Comparison of ENCODE assay signal across 11 mouse cellular contexts in the genomic region with DNA sequence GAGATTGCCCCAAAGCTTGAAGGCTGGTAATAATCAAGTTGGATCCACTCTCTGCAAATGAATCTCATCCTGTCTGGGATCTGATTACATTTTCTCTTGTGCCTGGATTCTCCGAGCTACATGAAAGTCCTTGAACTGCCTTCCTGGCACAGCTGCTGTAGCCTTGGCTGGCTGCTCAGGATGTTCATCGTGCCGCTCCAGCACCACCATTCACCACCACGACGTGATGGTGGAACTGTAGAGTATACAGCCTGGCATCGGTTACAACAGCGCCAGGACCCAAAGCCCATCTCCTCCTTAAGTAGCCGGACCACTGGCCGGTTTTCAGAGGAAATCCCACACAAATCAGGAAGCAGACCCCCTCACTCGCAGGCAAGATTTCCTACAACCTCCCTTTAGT. TPM values are rescaled to one million over a fixed set of nuclear protein-coding genes. Genes with fewer than 3 reads are reported as not detected.
DNase-seq lines count a peak whose midpoint lies in the region; ATAC-seq and TF ChIP-seq lines count a peak whose summit lies in the region.
"Had no signal": no experiment of that assay in that cellular context is flagged by ENCODE, and none has a peak within 500 bp of the region (broad histone marks: within the 10 kb centered on the region; RNA-seq: fewer than 3 reads in every experiment).

No protein-coding gene starts in this region.

- H3K27me3 ChIP-seq in kidney, postnatal 0 days (ENCODE audit: insufficient read depth, low read length), result peaks cover 13% of the 10 kb centered on the region; the same call in 1 of the 2 replicates

- DNase-seq in cerebellum, postnatal 10 days, result peak; percentile 60 to 63
- no peak for DNase-seq in cerebellum, adult 11 months
- DNase-seq in kidney, postnatal 0 days (ENCODE audit: low spot score), result no peak
- no peak for DNase-seq in kidney, adult 18-20 months
- DNase-seq in adrenal gland, postnatal 36 days, result peak; percentile 55 to 71
- peak; percentile 42 for DNase-seq in lung, postnatal 14 days
- DNase-seq in neural tube, embryonic 10.5 days (ENCODE audit: extremely low spot score, low spot score), result no peak
- no peak for DNase-seq in thymus, postnatal 0 days (ENCODE audit: low spot score)
- DNase-seq: layer of hippocampus, postnatal 36 days had no signal

- no peaks in the 10 kb centered on the region for H3K9me3 ChIP-seq in kidney, postnatal 0 days (replicated peaks; ENCODE audit: low read length)
- H3K9me3 ChIP-seq: hindbrain, embryonic 12.5 days had no signal

- no peak overlapping the region for H3K4me3 ChIP-seq in kidney, postnatal 0 days (replicated peaks; ENCODE audit: low read depth, low read length)
- H3K4me3 ChIP-seq: erythroblast, embryonic 14.5 days; hindbrain, embryonic 12.5 days had no signal

- no peaks in the 10 kb centered on the region for H3K36me3 ChIP-seq in kidney, postnatal 0 days (ENCODE audit: insufficient read depth, low read length)
- H3K36me3 ChIP-seq: hindbrain, embryonic 12.5 days had no signal

- ATAC-seq in kidney, postnatal 0 days (replicated peaks; ENCODE audit: low FRiP score, low read depth), result no peak

- no peak for TF ChIP-seq CTCF in kidney, postnatal 0 days (IDR thresholded peaks at IDR 0.05; ENCODE audit: low read depth)

- no peak overlapping the region for H3K4me2 ChIP-seq in kidney, postnatal 0 days (ENCODE audit: low read length)
- H3K4me2 ChIP-seq: hindbrain, embryonic 12.5 days had no signal

- no peak overlapping the region for H3K9ac ChIP-seq in kidney, postnatal 0 days (ENCODE audit: low read depth, low read length)
- H3K9ac ChIP-seq: hindbrain, embryonic 12.5 days had no signal

- WGBS in kidney, postnatal 0 days, result 62% methylated on average over 10 of the region's 10 CpGs

- peaks cover 9% of the 10 kb centered on the region; the same call in 1 of the 2 replicates for H3K4me1 ChIP-seq in kidney, postnatal 0 days (replicated peaks; ENCODE audit: insufficient read depth, low read length)

- H3K27ac ChIP-seq in kidney, postnatal 0 days, result 0 out of 2 replicates have a peak overlapping the region, but pooled peaks have one; percentile 55
- H3K27ac ChIP-seq: hindbrain, embryonic 12.5 days had no signal

RNA-seq across cellular contexts. Expression of gene Pitpnm3, which starts 2.5 kb away (rescaled TPM):
- polyA plus RNA-seq in kidney, postnatal 0 days (2015; fragmentation: Nextera tagmentation; extraction: Ambion mirVana), result 0.42 and 0.45 TPM in 2 replicates
- total RNA-seq in adrenal gland, postnatal 36 days (2021), result 1 to 10 TPM; 1.8 to 3.0 TPM
- polyA plus RNA-seq in thymus, postnatal 0 days (2015; fragmentation: Nextera tagmentation; extraction: Ambion mirVana), result 0.05 and 0.14 TPM in 2 replicates
- polyA plus RNA-seq: erythroblast, embryonic 14.5 days had no signal

Comparison
In these comparisons a context has a peak if more than half of its experiments do, and no peak if none do; other contexts are left out.
1. DNase-seq: peak in cerebellum, postnatal 10 days (2 of 2), adrenal gland, postnatal 36 days (2 of 2) and lung, postnatal 14 days (single experiment); none in cerebellum, adult 11 months (single experiment), kidney, postnatal 0 days (single experiment), kidney, adult 18-20 months (single experiment), neural tube, embryonic 10.5 days (single experiment) and thymus, postnatal 0 days (single experiment).